Mouse (Mus musculus): ENCODE results near the gene Fam13a. TPM values are rescaled to one million over a fixed set of nuclear protein-coding genes. Genes with fewer than 3 reads are reported as not detected.

The Fam13a gene
- polyA plus RNA-seq, 1 experiment from 2014 or later: 7.5 TPM

Other genes starting within 250 kb of the Fam13a start
- gene Herc3, start 193.1 kb downstream of the Fam13a start, polyA plus RNA-seq (2015; fragmentation: Nextera tagmentation; extraction: Ambion mirVana): 6.9 TPM in 2 replicates
- gene Nap1l5, start 117.5 kb downstream of the Fam13a start, polyA plus RNA-seq (2015; fragmentation: Nextera tagmentation; extraction: Ambion mirVana): 2.3 and 3.3 TPM in 2 replicates
- 12.3 and 13.6 TPM in 2 replicates for gene Tigd2, start 184.3 kb upstream of the Fam13a start, polyA plus RNA-seq (2015; fragmentation: Nextera tagmentation; extraction: Ambion mirVana)